Mouse (Mus musculus) intestine, embryonic 14.5 days (tissue): ENCODE results near the gene Dusp13. TPM values are rescaled to one million over a fixed set of nuclear protein-coding genes. Genes with fewer than 3 reads are reported as not detected.

Experiments
- ATAC-seq: fragments of 200-750 bp; cut with Nextera tagmentation; replicated peaks from 2 replicates; pipeline ENCODE4 v1.8.0; 2017; ENCODE audit warnings: low read depth, moderate number of reproducible peaks, moderate TSS enrichment, moderate library complexity; ENCODE audit not compliant: low FRiP score, low TSS enrichment
- DNase-seq: peaks from one replicate; pipeline ENCODE4 v3.0.0-alpha.2; 2018; ENCODE audit warnings: low spot score
- H3K27ac ChIP-seq: fragments of 300-500 bp; sonication (generic); 2 replicates; pipeline ENCODE4 v1.5.1; 2014; ENCODE audit warnings: low read depth, mild to moderate bottlenecking, control low read depth
- H3K27me3 ChIP-seq: fragments of 300-500 bp; sonication (generic); replicated peaks from 2 replicates; pipeline ENCODE4 v1.6.1; 2014; ENCODE audit warnings: low read length, control low read depth; ENCODE audit not compliant: control insufficient read depth, insufficient read depth
- H3K36me3 ChIP-seq: fragments of 300-500 bp; sonication (generic); 2 replicates; pipeline ENCODE4 v1.6.1; 2014; ENCODE audit warnings: low read length, control low read depth; ENCODE audit not compliant: control insufficient read depth, insufficient read depth
- H3K4me1 ChIP-seq: fragments of 300-500 bp; sonication (generic); replicated peaks from 2 replicates; pipeline ENCODE4 v1.6.1; 2014; ENCODE audit warnings: low read length, control low read depth, mixed read lengths; ENCODE audit not compliant: control insufficient read depth, insufficient read depth
- H3K4me2 ChIP-seq: fragments of 300-500 bp; sonication (generic); 2 replicates; pipeline ENCODE4 v1.6.1; 2014; ENCODE audit warnings: low read length
- H3K4me3 ChIP-seq: fragments of 300-500 bp; sonication (generic); 2 replicates; pipeline ENCODE4 v1.5.1; 2014; ENCODE audit warnings: low read depth, low read length, control low read depth, mixed read lengths
- H3K9ac ChIP-seq: fragments of 300-500 bp; sonication (generic); 2 replicates; pipeline ENCODE4 v1.6.1; 2014; ENCODE audit warnings: mild to moderate bottlenecking, low read length
- H3K9me3 ChIP-seq: fragments of 300-500 bp; sonication (generic); 2 replicates; pipeline ENCODE4 v1.6.1; 2016; ENCODE audit warnings: low read length, control low read depth; ENCODE audit not compliant: control insufficient read depth
- WGBS: fragments of 180-500 bp; shearing (Covaris S2); extraction: QIAGEN DNeasy Blood & Tissue Kit; methylation state at CpG from one replicate; pipeline ENCODE4 v1.1.7; 2014; 5-methylcytosine and 5-hydroxymethylcytosine counted together
- polyA plus RNA-seq: library from polyadenylated mRNA; unstranded; fragments of >200 nt; fragmentation: Nextera tagmentation; extraction: Ambion mirVana; gene quantifications from 2 replicates; pipeline ENCODE4 v1.2.1, GENCODE M21; 2014

Dusp13 gene
- polyA plus RNA-seq, 1 experiment from 2014 or later: not detected

- 0 out of 2 replicates have a peak overlapping the region, but pooled peaks have one; percentile 83 for H3K4me2 ChIP-seq
- no peak for ATAC-seq
Observed at GRCm38 (mm10) chr14:21752411-21752810, 1.4 kb upstream of the Dusp13 start.

GRCm38 (mm10) chr14:21750008-21750880, 737 bp downstream of the Dusp13 start, which contains the start of gene Samd8:
Samd8 (plus strand) TSS chr14:21750531.
- ATAC-seq (peak; percentile 81), DNase-seq (peak; percentile 96)
- Histone ChIP-seq H3K4me2 (peak within 1 kb of the TSS; percentile 83), H3K27me3 (no peaks in the 10 kb centered on the region), H3K4me3 (peak within 1 kb of the TSS; percentile 71), H3K9me3 (no peaks in the 10 kb centered on the region), H3K4me1 (peaks cover 13% of the 10 kb centered on the region), H3K27ac (peak within 1 kb of the TSS; percentile 51), H3K9ac (peak within 1 kb of the TSS; percentile 56), H3K36me3 (no peaks in the 10 kb centered on the region)
- 7% methylated on average over 52 of the region's 52 CpGs for WGBS

More at GRCm38 (mm10) chr14:21752411-21752810, 1.4 kb upstream of the Dusp13 start:
- H3K9me3 ChIP-seq: no peaks in the 10 kb centered on the region
- no peaks in the 10 kb centered on the region for H3K36me3 ChIP-seq
- H3K27me3 ChIP-seq: no peaks in the 10 kb centered on the region
- no peak overlapping the region for H3K27ac ChIP-seq
- no peak for DNase-seq
- no peak overlapping the region for H3K4me3 ChIP-seq
- peaks cover 13% of the 10 kb centered on the region for H3K4me1 ChIP-seq
- WGBS: 94% methylated on average over 3 of the region's 3 CpGs
- H3K9ac ChIP-seq: no peak overlapping the region

- Histone ChIP-seq H3K27ac (no peak overlapping the region), H3K4me1 (peaks cover 13% of the 10 kb centered on the region), H3K36me3 (no peaks in the 10 kb centered on the region), H3K27me3 (no peaks in the 10 kb centered on the region), H3K4me2 (no peak overlapping the region), H3K9ac (no peak overlapping the region), H3K4me3 (no peak overlapping the region), H3K9me3 (no peaks in the 10 kb centered on the region)
- WGBS: 41% methylated on average over 15 of the region's 15 CpGs
- DNase-seq (peak; percentile 71), ATAC-seq (no peak)
Observed at GRCm38 (mm10) chr14:21748142-21748870, 2.7 kb downstream of the Dusp13 start.

- H3K36me3 ChIP-seq: no peaks in the 10 kb centered on the region
- 77% methylated on average over 14 of the region's 14 CpGs for WGBS
- no peaks in the 10 kb centered on the region for H3K27me3 ChIP-seq
- H3K27ac ChIP-seq: no peak overlapping the region
- no peaks in the 10 kb centered on the region for H3K9me3 ChIP-seq
- DNase-seq (no peak), ATAC-seq (no peak)
- no peak overlapping the region for H3K4me3 ChIP-seq
- peaks cover 13% of the 10 kb centered on the region for H3K4me1 ChIP-seq
- H3K9ac ChIP-seq: no peak overlapping the region
- H3K4me2 ChIP-seq: no peak overlapping the region
Observed at GRCm38 (mm10) chr14:21747436-21748141, 3.4 kb downstream of the Dusp13 start.

GRCm38 (mm10) chr14:21746846-21747245, 4.1 kb downstream of the Dusp13 start:
- no peaks in the 10 kb centered on the region for H3K9me3 ChIP-seq
- H3K9ac ChIP-seq: no peak overlapping the region
- DNase-seq (no peak), ATAC-seq (no peak)
- no peaks in the 10 kb centered on the region for H3K36me3 ChIP-seq
- H3K27me3 ChIP-seq: no peaks in the 10 kb centered on the region
- no peak overlapping the region for H3K4me2 ChIP-seq
- H3K4me1 ChIP-seq: peaks cover 7% of the 10 kb centered on the region
- H3K4me3 ChIP-seq: no peak overlapping the region
- H3K27ac ChIP-seq: no peak overlapping the region
- 82% methylated on average over 2 of the region's 2 CpGs for WGBS

GRCm38 (mm10) chr14:21746251-21746650, 4.7 kb downstream of the Dusp13 start:
- no peaks in the 10 kb centered on the region for H3K9me3 ChIP-seq
- H3K9ac ChIP-seq: no peak overlapping the region
- WGBS: 86% methylated on average over 8 of the region's 8 CpGs
- no peak overlapping the region for H3K4me3 ChIP-seq
- H3K4me2 ChIP-seq: no peak overlapping the region
- no peak overlapping the region for H3K27ac ChIP-seq
- H3K27me3 ChIP-seq: no peaks in the 10 kb centered on the region
- H3K4me1 ChIP-seq: 0 out of 2 replicates have a peak, but pooled peaks cover under 1% of the 10 kb centered on the region
- DNase-seq: no peak
- no peaks in the 10 kb centered on the region for H3K36me3 ChIP-seq
- no peak for ATAC-seq

GRCm38 (mm10) chr14:21745149-21745548, 5.8 kb downstream of the Dusp13 start:
- Histone ChIP-seq H3K36me3 (no peaks in the 10 kb centered on the region), H3K9ac (no peak overlapping the region), H3K27me3 (no peaks in the 10 kb centered on the region), H3K4me3 (no peak overlapping the region), H3K27ac (no peak overlapping the region), H3K4me1 (no peaks in the 10 kb centered on the region), H3K9me3 (no peaks in the 10 kb centered on the region), H3K4me2 (no peak overlapping the region)
- WGBS: 70% methylated on average over 5 of the region's 5 CpGs
- ATAC-seq (no peak), DNase-seq (no peak)

- Histone ChIP-seq H3K27ac (no peak overlapping the region), H3K36me3 (no peaks in the 10 kb centered on the region), H3K9ac (no peak overlapping the region), H3K9me3 (no peaks in the 10 kb centered on the region), H3K4me2 (no peak overlapping the region), H3K4me1 (no peaks in the 10 kb centered on the region), H3K4me3 (no peak overlapping the region), H3K27me3 (no peaks in the 10 kb centered on the region)
- WGBS: 86% methylated on average over 1 of the region's 1 CpGs
- no peak for DNase-seq
- no peak for ATAC-seq
Observed at GRCm38 (mm10) chr14:21744169-21744568, 6.8 kb downstream of the Dusp13 start.
